Mouse (Mus musculus): Measurements from ENCODE around the gene Rab37. TPM values are rescaled to one million over a fixed set of nuclear protein-coding genes. Genes with fewer than 3 reads are reported as not detected.

Gene Rab37
- total RNA-seq, 4 experiments from 2014 or later, result 0.13 to 0.15 TPM; not detected in 2

- no peak for DNase-seq (ENCODE audit: low spot score in 2 of 2)
These were observed 104.7 kb downstream of the Rab37 start for GRCm38 (mm10) chr11:115195933-115196332.

GRCm38 (mm10) chr11:115197558-115197957, 106.3 kb downstream of the Rab37 start:
- no peak for DNase-seq (ENCODE audit: low spot score in 2 of 2)

- no peak for DNase-seq (ENCODE audit: low spot score in 2 of 2)
These were observed 107.7 kb downstream of the Rab37 start for GRCm38 (mm10) chr11:115198932-115199384.

- DNase-seq (ENCODE audit: low spot score in 2 of 2), result no peak
These were observed 109.3 kb downstream of the Rab37 start for GRCm38 (mm10) chr11:115200520-115200919.

GRCm38 (mm10) chr11:115202316-115202715, 111.1 kb downstream of the Rab37 start:
- peak; percentile 63 to 66 for DNase-seq (ENCODE audit: low spot score in 2 of 2)

- DNase-seq (ENCODE audit: low spot score in 2 of 2), result no peak
These were observed 111.5 kb downstream of the Rab37 start for GRCm38 (mm10) chr11:115202756-115203155.

DNA sequence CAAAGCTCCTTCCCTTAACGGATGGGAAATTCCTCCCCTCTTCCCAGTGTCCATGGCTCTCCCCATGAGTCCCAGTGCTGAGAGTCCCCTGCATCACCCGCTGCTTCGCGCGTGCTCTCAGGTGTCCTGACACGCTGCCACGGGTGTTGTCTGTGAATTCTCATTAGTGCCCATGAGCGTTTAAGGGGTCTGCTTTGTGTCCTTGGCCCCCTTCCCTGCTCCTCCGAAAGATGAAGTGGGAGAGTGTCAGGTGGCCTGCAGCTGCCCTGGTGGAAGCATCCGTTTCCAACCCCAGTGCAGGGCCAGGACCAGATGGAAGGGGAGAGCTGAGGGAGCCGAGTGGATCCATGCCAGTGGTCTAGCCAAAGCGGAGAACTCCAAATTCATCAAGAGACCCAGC, 116.9 kb downstream of the Rab37 start:
- no peak for DNase-seq (ENCODE audit: low spot score in 2 of 2)

- no peak for DNase-seq (ENCODE audit: low spot score in 2 of 2)
These were observed 117.8 kb downstream of the Rab37 start for GRCm38 (mm10) chr11:115208776-115209732.

DNA sequence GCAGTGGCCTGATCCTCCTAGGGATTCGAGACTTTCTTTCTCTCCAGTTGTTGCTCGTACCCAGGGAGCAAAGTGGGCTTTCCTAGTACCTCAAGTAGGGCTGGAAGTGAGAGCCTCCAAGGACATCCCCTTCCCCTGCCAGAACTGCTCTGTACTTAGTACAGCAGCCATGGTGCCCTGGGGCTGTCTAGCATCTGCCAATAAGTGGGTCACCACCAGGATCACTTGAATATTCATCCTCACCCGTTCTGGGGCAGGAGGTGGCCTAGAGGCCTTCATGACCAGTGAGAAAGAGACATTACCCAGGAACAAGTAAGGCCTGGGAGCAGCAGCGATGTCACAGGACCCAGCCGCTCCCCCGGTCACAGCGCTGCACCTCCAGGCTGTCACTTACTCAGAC, 118.7 kb downstream of the Rab37 start:
- no peak for DNase-seq (ENCODE audit: low spot score in 2 of 2)

Other genes starting within 250 kb of the Rab37 start
- gene Gprc5c, start 240.3 kb upstream of the Rab37 start, total RNA-seq (2022), result 10 to 100 TPM; 31.9 to 49.5 (median 39.2) TPM
- under 1 TPM; 0.29 to 0.54 (median 0.34) TPM for gene Cd300a, start 201.4 kb upstream of the Rab37 start, total RNA-seq (2022)
- under 1 TPM; 0.12 to 0.17 (median 0.16) TPM for gene Cd300lb, start 157.0 kb upstream of the Rab37 start, total RNA-seq (2022)
- gene Cd300c, start 122.3 kb upstream of the Rab37 start, total RNA-seq (2022), result not detected
- gene Cd300ld, start 101.5 kb upstream of the Rab37 start, total RNA-seq (2022), result under 1 TPM; 0.10 to 0.34 (median 0.21) TPM
- under 1 TPM in 1 of 4 experiments, not detected in 3; 0.27 TPM for gene Cd300c2, start 89.6 kb upstream of the Rab37 start, total RNA-seq (2022)
- not detected for gene Cd300ld2, start 75.2 kb upstream of the Rab37 start, total RNA-seq (2022)
- under 1 TPM in 1 of 4 experiments, not detected in 3; 0.74 TPM for gene Cd300ld4, start 64.4 kb upstream of the Rab37 start, total RNA-seq (2022)
- 1 to 10 TPM in 1 of 4 experiments, under 1 TPM in 2, not detected in 1; 0.29 to 2.7 (median 0.77) TPM for gene Cd300ld5, start 53.7 kb upstream of the Rab37 start, total RNA-seq (2022)
- 1 to 10 TPM in 2 of 4 experiments, under 1 TPM in 2; 0.29 to 2.9 (median 1.2) TPM for gene Cd300ld3, start 43.0 kb upstream of the Rab37 start, total RNA-seq (2022)
- gene Cd300e, start 29.3 kb upstream of the Rab37 start, total RNA-seq (2022), result under 1 TPM in 1 of 4 experiments, not detected in 3; 0.13 TPM
- under 1 TPM in 1 of 4 experiments, not detected in 3; 0.07 TPM for gene Cd300lf, start 42.6 kb downstream of the Rab37 start, total RNA-seq (2022)
- 1 to 10 TPM; 1.3 to 2.0 (median 1.5) TPM for gene Slc9a3r1, start 71.9 kb downstream of the Rab37 start, total RNA-seq (2022)
- 1 to 10 TPM; 4.3 to 7.2 (median 6.3) TPM for gene Tmem104, start 96.1 kb downstream of the Rab37 start, total RNA-seq (2022)
- 10 to 100 TPM; 13.3 to 16.6 (median 15.8) TPM for gene Nat9, start 96.4 kb downstream of the Rab37 start, total RNA-seq (2022)
- gene Grin2c, start 175.8 kb downstream of the Rab37 start, total RNA-seq (2022), result under 1 TPM; 0.05 to 0.16 (median 0.14) TPM
- gene Fdxr, start 185.6 kb downstream of the Rab37 start, total RNA-seq (2022), result 1 to 10 TPM; 2.4 to 4.1 (median 2.7) TPM
- 1 to 10 TPM; 2.7 to 5.7 (median 4.6) TPM for gene Fads6, start 206.2 kb downstream of the Rab37 start, total RNA-seq (2022)
- not detected for gene Otop2, start 215.7 kb downstream of the Rab37 start, total RNA-seq (2022)
- under 1 TPM; 0.15 to 0.34 (median 0.24) TPM for gene Ush1g, start 230.6 kb downstream of the Rab37 start, total RNA-seq (2022)
- gene Otop3, start 243.3 kb downstream of the Rab37 start, total RNA-seq (2022), result not detected

All from gastrocnemius, adult 8-10 months (tissue).